8 mouse cellular contexts compared by ENCODE assay signal in the genomic region with DNA sequence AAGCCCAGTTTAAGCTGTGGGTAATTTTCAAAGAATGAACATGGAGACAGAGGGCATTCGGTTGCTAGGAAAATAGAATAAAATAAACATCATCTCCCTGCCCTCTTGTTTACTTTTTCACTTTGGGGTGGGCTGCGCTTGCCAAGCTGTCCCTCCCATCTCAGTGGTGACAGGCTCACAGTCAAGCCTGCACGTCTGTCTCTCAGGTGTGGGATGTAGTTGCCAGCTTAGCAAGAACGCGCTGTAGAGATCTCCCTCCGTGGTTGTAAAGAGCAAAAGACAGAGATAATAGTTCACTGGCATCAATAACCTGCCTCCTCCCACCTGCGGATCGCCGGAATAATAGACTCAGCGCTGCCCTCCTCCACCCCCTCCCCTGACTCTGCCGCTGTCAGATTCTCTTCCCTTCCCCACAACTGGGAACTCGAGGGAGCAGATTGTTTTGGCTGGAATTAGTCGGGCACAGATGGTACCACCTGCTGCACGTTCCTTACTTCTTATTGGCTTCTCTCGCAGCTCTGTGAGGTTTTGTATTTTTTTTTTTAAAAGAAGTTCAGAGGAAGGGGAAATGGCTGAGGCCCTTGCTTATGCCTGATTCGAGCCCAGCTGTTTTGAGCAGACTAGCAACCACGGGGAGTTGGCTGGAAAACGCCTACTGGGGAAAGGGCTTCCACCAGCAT. TPM values are rescaled to one million over a fixed set of nuclear protein-coding genes. Genes with fewer than 3 reads are reported as not detected.
DNase-seq lines count a peak whose midpoint lies in the region.

No protein-coding gene starts in this region.

- intact Hi-C loops in heart, postnatal 14 days (cut with DNase I) = no loop called here
- intact Hi-C loops in left cerebral cortex, postnatal 10 days (cut with DNase I) = no loop called here

- DNase-seq in heart, adult 11 months = peak; percentile 87
- DNase-seq in heart, postnatal 14 days = no peak
- DNase-seq in cerebellum, postnatal 14 days = peak; percentile 32 to 63
- peak; percentile 61 to 81 for DNase-seq in frontal cortex, postnatal 36 days (ENCODE audit: low spot score in 2 of 2)
- DNase-seq in left cerebral cortex, postnatal 10 days (ENCODE audit: extremely low spot score in 1 of 2, low spot score in 2 of 2) = peak; percentile 45 to 63
- peak; percentile 39 for DNase-seq in naive thymus-derived CD4-positive, alpha-beta T cell, adult 2 months (ENCODE audit: low read depth)
- no peak for DNase-seq in ovary, postnatal 10 days (ENCODE audit: low spot score)
- DNase-seq in ovary, postnatal 14 days (ENCODE audit: low spot score) = no peak

RNA-seq across cellular contexts. Expression of a gene that starts 51.7 kb away (rescaled TPM):
- 10 to 100 TPM; 15.5 to 20.5 TPM for total RNA-seq in heart, postnatal 14 days (2021)
- 10 to 100 TPM; 91.6 to 96.0 TPM for total RNA-seq in left cerebral cortex, postnatal 10 days (2021)

Comparison
In these comparisons a context has a peak if more than half of its experiments do, and no peak if none do; other contexts are left out.
1. DNase-seq: peak in heart, adult 11 months (single experiment), cerebellum, postnatal 14 days (2 of 2), frontal cortex, postnatal 36 days (2 of 2), left cerebral cortex, postnatal 10 days (2 of 2) and naive thymus-derived CD4-positive, alpha-beta T cell, adult 2 months (single experiment); none in heart, postnatal 14 days (0 of 2), ovary, postnatal 10 days (single experiment) and ovary, postnatal 14 days (single experiment).
2. RNA of a gene that starts 51.7 kb away (total RNA-seq): 91.6 to 96.0 TPM in left cerebral cortex, postnatal 10 days; 15.5 to 20.5 TPM in heart, postnatal 14 days; every median in the first group is over 4 times any median in the second.